Mouse (Mus musculus) liver, embryonic 13.5 days (tissue): ENCODE data around the gene Adm. TPM values are rescaled to one million over a fixed set of nuclear protein-coding genes. Genes with fewer than 3 reads are reported as not detected.

Experiments
- ATAC-seq: fragments of 200-750 bp; cut with Nextera tagmentation; 2 replicates; pipeline ENCODE4 v1.8.0; 2017; ENCODE audit warnings: low read depth, mild to moderate bottlenecking, moderate number of reproducible peaks, moderate library complexity
- DNase-seq: peaks from one replicate; pipeline ENCODE4 v3.0.0; 2022
- H3K27ac ChIP-seq: fragments of 300-500 bp; sonication (generic); 2 replicates; pipeline ENCODE4 v1.5.1; 2015; ENCODE audit warnings: moderate library complexity, mild to moderate bottlenecking, inconsistent platforms
- H3K27me3 ChIP-seq: fragments of 300-500 bp; sonication (generic); 2 replicates; pipeline ENCODE4 v1.6.1; 2015; ENCODE audit warnings: mild to moderate bottlenecking, inconsistent platforms
- H3K36me3 ChIP-seq: fragments of 300-500 bp; sonication (generic); 2 replicates; pipeline ENCODE4 v1.6.1; 2015; ENCODE audit warnings: mild to moderate bottlenecking, inconsistent platforms
- H3K4me1 ChIP-seq: fragments of 300-500 bp; sonication (generic); replicated peaks from 2 replicates; pipeline ENCODE4 v1.6.1; 2015; ENCODE audit warnings: inconsistent platforms
- H3K4me2 ChIP-seq: fragments of 300-500 bp; sonication (generic); 2 replicates; pipeline ENCODE4 v1.6.1; 2015; ENCODE audit warnings: inconsistent platforms, mild to moderate bottlenecking, moderate library complexity
- H3K4me3 ChIP-seq: fragments of 300-500 bp; sonication (generic); replicated peaks from 2 replicates; pipeline ENCODE4 v1.5.1; 2015; ENCODE audit warnings: mild to moderate bottlenecking, inconsistent platforms
- H3K9ac ChIP-seq: fragments of 300-500 bp; sonication (generic); 2 replicates; pipeline ENCODE4 v1.6.1; 2015; ENCODE audit warnings: mild to moderate bottlenecking, inconsistent platforms
- H3K9me3 ChIP-seq: fragments of 300-500 bp; sonication (generic); replicated peaks from 2 replicates; pipeline ENCODE4 v1.6.1; 2016; ENCODE audit warnings: inconsistent platforms
- WGBS: fragments of 180-500 bp; shearing (Covaris S2); methylation state at CpG from one replicate; pipeline ENCODE4 v1.1.7; 2015; ENCODE audit not compliant: insufficient replicate concordance; 5-methylcytosine and 5-hydroxymethylcytosine counted together
- polyA plus RNA-seq: library from polyadenylated mRNA; unstranded; fragments of >200 nt; fragmentation: Nextera tagmentation; extraction: Ambion mirVana; gene quantifications from 2 replicates; pipeline ENCODE4 v1.2.1, GENCODE M21; 2015

Gene Adm
- polyA plus RNA-seq, 1 experiment from 2014 or later, result 5.1 TPM

GRCm38 (mm10) chr7:110647559-110648454, 20.3 kb downstream of the Adm start:
- no peaks in the 10 kb centered on the region for H3K36me3 ChIP-seq
- no peak overlapping the region for H3K4me2 ChIP-seq
- no peak overlapping the region for H3K9ac ChIP-seq
- H3K4me1 ChIP-seq, result peaks cover 9% of the 10 kb centered on the region
- H3K27me3 ChIP-seq, result no peaks in the 10 kb centered on the region; the same call in 1 of the 2 replicates
- no peak overlapping the region for H3K27ac ChIP-seq
- no peak for ATAC-seq
- 65% methylated on average over 15 of the region's 15 CpGs for WGBS
- DNase-seq, result no peak
- H3K9me3 ChIP-seq, result 0 out of 2 replicates have a peak, but pooled peaks cover 8% of the 10 kb centered on the region
- no peak overlapping the region for H3K4me3 ChIP-seq

DNA sequence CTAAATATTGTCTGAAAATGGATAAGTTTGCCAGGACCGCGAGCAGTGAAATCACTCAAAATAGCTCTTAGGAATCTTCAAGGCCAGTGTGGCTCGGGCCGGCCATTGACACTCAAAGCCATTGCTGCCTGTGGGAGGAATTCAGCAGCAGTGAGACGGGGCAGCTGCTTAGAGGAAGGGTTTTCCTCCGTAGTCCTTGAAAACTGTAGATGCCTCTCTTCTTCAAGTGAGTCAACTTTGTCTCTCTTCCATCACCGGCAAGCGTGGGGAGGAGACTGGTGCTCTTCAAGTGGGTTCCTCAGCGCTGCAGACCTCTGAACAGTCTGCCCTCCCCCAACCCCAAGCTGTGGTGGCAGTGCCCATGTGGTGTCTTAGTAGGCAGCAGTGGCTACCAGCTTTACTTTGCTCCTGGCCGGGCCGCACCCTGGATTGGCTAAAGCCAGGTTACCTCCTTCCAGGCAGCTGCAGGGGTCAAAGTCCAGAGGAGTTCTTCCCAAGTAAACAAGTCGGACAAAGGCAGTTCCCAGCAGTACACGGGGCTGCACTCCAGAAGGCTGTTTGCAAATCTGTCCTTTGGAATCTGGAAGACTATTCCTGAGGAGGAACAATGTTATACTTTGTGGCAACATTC, 21.1 kb downstream of the Adm start:
- 66% methylated on average over 13 of the region's 13 CpGs for WGBS

DNA sequence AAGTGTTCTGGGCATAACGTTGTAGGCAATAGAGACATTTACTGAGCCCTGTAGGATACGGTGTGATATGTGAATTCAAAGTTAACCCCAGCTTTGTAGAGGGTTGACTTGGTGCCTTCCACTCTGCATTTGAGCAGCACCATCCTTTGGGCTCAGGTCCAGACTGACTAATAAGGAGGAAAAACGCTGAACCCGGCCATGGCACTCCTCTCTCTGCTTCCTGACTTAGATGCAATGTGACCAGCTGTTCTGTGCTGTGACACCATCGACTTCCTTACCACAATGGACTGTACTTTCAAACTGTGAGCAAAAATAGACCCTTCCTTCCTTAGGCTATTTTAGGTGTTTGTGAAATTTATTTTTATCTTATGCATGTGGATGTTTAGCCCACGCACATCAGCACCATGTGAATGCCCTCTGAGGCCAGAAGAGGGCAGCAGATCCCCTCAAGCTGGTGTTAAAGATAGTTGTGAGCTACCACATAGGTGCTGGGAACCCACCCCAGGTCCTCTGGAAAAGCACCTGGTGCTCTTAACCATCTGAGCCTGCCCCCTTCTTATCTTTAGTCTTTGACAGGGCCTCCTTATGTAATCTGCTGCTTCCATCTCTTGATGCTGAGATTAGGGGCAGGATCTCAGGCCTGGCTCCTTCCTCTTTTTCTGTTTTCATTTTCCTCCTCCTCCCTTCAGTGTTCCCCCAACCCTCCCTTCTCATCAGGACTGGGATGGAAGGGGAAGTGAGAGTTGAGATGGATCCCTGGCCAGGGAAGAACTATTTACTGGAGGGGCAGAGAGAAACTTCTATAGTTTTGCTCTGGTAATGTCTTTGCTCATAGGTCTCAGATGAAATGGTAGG, 21.9 kb downstream of the Adm start:
- no peak overlapping the region for H3K9ac ChIP-seq
- ATAC-seq, result no peak
- H3K36me3 ChIP-seq, result no peaks in the 10 kb centered on the region
- 0 out of 2 replicates have a peak, but pooled peaks cover 8% of the 10 kb centered on the region for H3K9me3 ChIP-seq
- no peak overlapping the region for H3K4me2 ChIP-seq
- H3K4me1 ChIP-seq, result peaks cover 9% of the 10 kb centered on the region
- no peak overlapping the region for H3K27ac ChIP-seq
- no peak for DNase-seq
- no peaks in the 10 kb centered on the region for H3K27me3 ChIP-seq
- no peak overlapping the region for H3K4me3 ChIP-seq
- 61% methylated on average over 6 of the region's 6 CpGs for WGBS

More for the DNA sequence above, 21.1 kb downstream of the Adm start:
- Histone ChIP-seq H3K4me3 (no peak overlapping the region), H3K36me3 (no peaks in the 10 kb centered on the region), H3K27ac (no peak overlapping the region), H3K4me2 (peak overlapping the region; percentile 17; the same call in 1 of the 2 replicates), H3K4me1 (peaks cover 9% of the 10 kb centered on the region), H3K9ac (no peak overlapping the region), H3K27me3 (no peaks in the 10 kb centered on the region; the same call in 1 of the 2 replicates), H3K9me3 (0 out of 2 replicates have a peak, but pooled peaks cover 8% of the 10 kb centered on the region)
- ATAC-seq (no peak), DNase-seq (no peak)

GRCm38 (mm10) chr7:110650491-110650890, 23.0 kb downstream of the Adm start:
- ATAC-seq, result no peak
- Histone ChIP-seq H3K9me3 (0 out of 2 replicates have a peak, but pooled peaks cover 8% of the 10 kb centered on the region), H3K4me3 (no peak overlapping the region), H3K4me1 (peaks cover 9% of the 10 kb centered on the region), H3K9ac (no peak overlapping the region), H3K27ac (no peak overlapping the region), H3K4me2 (no peak overlapping the region), H3K27me3 (no peaks in the 10 kb centered on the region), H3K36me3 (no peaks in the 10 kb centered on the region)
- 45% methylated on average over 4 of the region's 4 CpGs for WGBS
- no peak for DNase-seq

DNA sequence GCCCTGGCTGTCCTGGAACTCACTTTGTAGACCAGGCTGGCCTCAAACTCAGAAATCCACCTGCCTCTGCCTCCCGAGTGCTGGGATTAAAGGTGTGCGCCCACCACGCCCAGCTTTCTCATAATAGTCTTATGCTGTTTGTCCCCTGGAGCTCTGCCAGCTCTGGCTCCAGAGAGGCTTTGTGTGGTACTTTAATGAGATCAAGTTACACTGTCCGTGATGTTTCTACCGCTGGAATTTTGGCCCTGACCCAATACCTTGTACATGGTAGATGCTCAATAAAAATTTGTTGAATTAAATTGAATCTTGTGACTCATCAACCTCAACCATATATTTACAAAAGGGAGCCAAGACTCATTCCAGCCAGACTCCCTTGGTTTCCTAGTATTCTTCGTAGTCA, 23.6 kb downstream of the Adm start:
- 61% methylated on average over 6 of the region's 6 CpGs for WGBS
- H3K27me3 ChIP-seq, result no peaks in the 10 kb centered on the region

DNA sequence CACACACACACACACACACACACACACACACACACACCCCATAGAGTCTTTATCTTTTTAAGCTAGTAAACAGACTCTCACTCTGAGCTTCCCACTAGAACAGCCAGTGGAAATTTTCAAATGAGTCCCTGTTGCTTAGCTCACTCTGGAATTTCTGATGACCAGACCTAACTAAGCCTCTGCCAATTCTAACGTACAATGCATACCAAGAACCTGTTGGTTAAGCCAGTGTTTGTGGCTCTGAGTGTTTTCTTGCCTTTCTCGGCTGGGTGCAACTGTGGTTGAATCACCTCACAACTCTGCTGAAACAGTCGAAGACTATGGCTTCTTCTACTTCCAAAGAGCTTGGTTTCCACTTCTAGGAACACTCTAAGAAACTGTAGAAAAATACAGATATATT, 27.8 kb downstream of the Adm start:
- Histone ChIP-seq H3K27ac (no peak overlapping the region), H3K9me3 (no peaks in the 10 kb centered on the region), H3K9ac (no peak overlapping the region), H3K27me3 (no peaks in the 10 kb centered on the region), H3K4me2 (no peak overlapping the region), H3K4me1 (no peaks in the 10 kb centered on the region), H3K4me3 (no peak overlapping the region), H3K36me3 (no peaks in the 10 kb centered on the region)
- DNase-seq (no peak), ATAC-seq (no peak)
- 61% methylated on average over 3 of the region's 3 CpGs for WGBS

More for the DNA sequence above, 23.6 kb downstream of the Adm start:
- Histone ChIP-seq H3K4me1 (peaks cover 9% of the 10 kb centered on the region), H3K9ac (no peak overlapping the region), H3K9me3 (0 out of 2 replicates have a peak, but pooled peaks cover 8% of the 10 kb centered on the region), H3K36me3 (no peaks in the 10 kb centered on the region), H3K4me3 (no peak overlapping the region), H3K4me2 (no peak overlapping the region), H3K27ac (no peak overlapping the region)
- ATAC-seq (no peak), DNase-seq (no peak)

DNA sequence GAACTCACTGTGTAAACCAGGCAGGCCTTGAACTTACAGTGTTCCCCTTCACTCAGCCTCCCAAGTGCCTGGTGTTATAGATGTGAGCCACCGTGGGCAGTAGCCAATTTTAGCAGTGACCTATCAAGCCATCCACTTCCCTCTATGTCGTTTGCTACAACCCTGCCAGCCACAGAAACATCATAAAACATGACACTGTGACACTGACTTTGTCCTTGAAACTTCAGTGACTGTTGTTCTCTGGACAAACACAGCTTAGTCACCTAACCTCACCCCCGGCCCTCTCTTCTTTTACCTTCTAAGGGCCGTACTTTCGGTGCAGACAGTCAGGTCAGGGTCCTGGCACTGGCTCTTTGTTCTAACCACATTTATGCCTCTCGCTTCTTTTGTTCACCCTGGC, 28.5 kb downstream of the Adm start:
- Histone ChIP-seq H3K4me3 (no peak overlapping the region), H3K9me3 (no peaks in the 10 kb centered on the region), H3K27me3 (no peaks in the 10 kb centered on the region), H3K27ac (no peak overlapping the region), H3K4me2 (no peak overlapping the region), H3K4me1 (no peaks in the 10 kb centered on the region), H3K9ac (no peak overlapping the region), H3K36me3 (no peaks in the 10 kb centered on the region)
- WGBS, result 30% methylated on average over 6 of the region's 6 CpGs
- ATAC-seq (no peak), DNase-seq (no peak)

GRCm38 (mm10) chr7:110658378-110658928, 31.0 kb downstream of the Adm start:
- Histone ChIP-seq H3K27me3 (no peaks in the 10 kb centered on the region), H3K9me3 (no peaks in the 10 kb centered on the region), H3K4me3 (no peak overlapping the region), H3K27ac (no peak overlapping the region), H3K4me2 (no peak overlapping the region), H3K4me1 (no peaks in the 10 kb centered on the region), H3K9ac (no peak overlapping the region), H3K36me3 (no peaks in the 10 kb centered on the region)
- 35% methylated on average over 3 of the region's 3 CpGs for WGBS
- ATAC-seq (no peak), DNase-seq (no peak)

DNA sequence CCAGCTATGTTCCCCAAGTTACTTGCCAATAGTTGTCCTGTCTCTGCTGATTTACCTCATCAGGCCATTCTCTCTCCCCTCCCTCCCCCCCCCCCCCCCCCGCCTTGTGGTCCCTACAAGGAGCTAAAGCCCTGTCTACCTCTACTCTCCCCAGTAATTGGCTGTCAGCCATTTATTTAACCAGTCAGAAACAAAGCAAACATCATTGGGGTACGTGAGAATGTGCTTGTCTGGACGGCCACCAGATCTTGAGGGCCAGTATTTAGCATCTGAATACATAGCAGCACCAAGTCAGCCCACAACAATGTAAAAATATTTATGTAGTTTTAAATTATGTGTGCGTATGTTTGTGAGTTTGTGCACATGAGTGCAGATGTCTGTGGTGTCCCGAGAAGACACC, 39.1 kb downstream of the Adm start:
- Histone ChIP-seq H3K4me1 (no peaks in the 10 kb centered on the region), H3K9ac (no peak overlapping the region), H3K36me3 (no peaks in the 10 kb centered on the region), H3K27me3 (no peaks in the 10 kb centered on the region), H3K4me3 (no peak overlapping the region), H3K4me2 (no peak overlapping the region), H3K9me3 (no peaks in the 10 kb centered on the region), H3K27ac (no peak overlapping the region)
- DNase-seq, result no peak
- no peak for ATAC-seq
- WGBS, result 53% methylated on average over 5 of the region's 5 CpGs

DNA sequence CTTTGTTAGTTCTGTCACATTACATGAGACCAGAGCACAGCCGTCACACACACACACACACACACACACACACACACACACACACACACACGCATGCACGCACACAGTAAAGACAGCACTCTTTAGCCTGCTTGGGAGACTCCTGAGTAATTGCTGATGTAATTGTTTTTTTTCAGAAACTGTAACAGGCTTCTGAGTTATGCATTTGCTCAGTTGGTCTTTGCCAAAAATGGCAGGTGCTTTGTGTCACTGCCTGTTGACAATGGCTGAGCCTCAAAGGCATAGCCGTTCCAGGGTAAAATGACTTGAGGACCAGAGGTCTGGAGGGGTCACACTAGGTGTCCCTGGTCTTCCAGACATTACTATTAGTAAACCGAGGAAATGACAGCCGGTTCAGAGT, 40.8 kb downstream of the Adm start:
- no peaks in the 10 kb centered on the region for H3K27me3 ChIP-seq
- no peaks in the 10 kb centered on the region for H3K9me3 ChIP-seq
- WGBS, result 60% methylated on average over 6 of the region's 6 CpGs
- H3K4me2 ChIP-seq, result no peak overlapping the region
- no peaks in the 10 kb centered on the region for H3K36me3 ChIP-seq
- H3K4me3 ChIP-seq, result no peak overlapping the region
- H3K27ac ChIP-seq, result no peak overlapping the region
- DNase-seq, result no peak
- ATAC-seq, result no peak
- no peak overlapping the region for H3K9ac ChIP-seq
- H3K4me1 ChIP-seq, result no peaks in the 10 kb centered on the region

DNA sequence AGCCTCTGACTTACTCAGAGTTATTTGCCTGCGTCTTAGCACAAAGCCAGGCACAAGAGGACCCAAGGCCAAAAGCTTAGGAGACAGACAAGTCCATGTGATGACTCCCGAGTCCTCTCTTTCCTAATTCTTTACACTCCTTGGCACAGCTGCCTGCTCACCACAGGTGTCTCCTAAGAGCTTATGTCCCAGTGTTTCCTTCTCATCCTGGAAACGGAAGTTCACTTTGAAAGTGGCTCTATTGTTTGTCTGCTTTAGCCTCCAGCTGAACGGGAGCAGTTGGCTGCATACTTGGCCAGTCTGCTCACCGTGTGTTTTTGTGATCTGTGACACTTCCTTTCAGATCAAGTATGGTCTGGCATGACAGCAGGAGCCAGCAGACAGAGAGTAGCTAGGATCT, 41.3 kb downstream of the Adm start:
- no peak for DNase-seq
- no peak overlapping the region for H3K27ac ChIP-seq
- H3K27me3 ChIP-seq, result no peaks in the 10 kb centered on the region
- 27% methylated on average over 5 of the region's 5 CpGs for WGBS
- H3K4me2 ChIP-seq, result no peak overlapping the region
- H3K9ac ChIP-seq, result no peak overlapping the region
- no peaks in the 10 kb centered on the region for H3K9me3 ChIP-seq
- H3K36me3 ChIP-seq, result no peaks in the 10 kb centered on the region
- no peak overlapping the region for H3K4me3 ChIP-seq
- no peaks in the 10 kb centered on the region for H3K4me1 ChIP-seq
- ATAC-seq, result no peak
